Mouse (Mus musculus) midbrain, postnatal 0 days (tissue): ENCODE results near the gene Fmo1. TPM values are rescaled to one million over a fixed set of nuclear protein-coding genes. Genes with fewer than 3 reads are reported as not detected.

Experiments
- ATAC-seq: fragments of 200-750 bp; cut with Nextera tagmentation; 2 replicates; pipeline ENCODE4 v1.8.0; 2017; ENCODE audit warnings: moderate number of reproducible peaks, mild to moderate bottlenecking, moderate TSS enrichment, moderate library complexity; ENCODE audit not compliant: low FRiP score
- DNase-seq: peaks from one replicate; pipeline ENCODE4 v3.0.0-alpha.2; 2015; ENCODE audit warnings: low spot score
- H3K27ac ChIP-seq: fragments of 300-500 bp; sonication (generic); 2 replicates; pipeline ENCODE4 v1.5.1; 2014; ENCODE audit warnings: low read depth, mild to moderate bottlenecking, low read length, mixed read lengths
- H3K27me3 ChIP-seq: fragments of 300-500 bp; sonication (generic); 2 replicates; pipeline ENCODE4 v1.6.1; 2014; ENCODE audit warnings: low read length, control low read depth, mixed read lengths; ENCODE audit not compliant: insufficient read depth
- H3K36me3 ChIP-seq: fragments of 300-500 bp; sonication (generic); 2 replicates; pipeline ENCODE4 v1.6.1; 2014; ENCODE audit warnings: low read length, control low read depth, mixed read lengths; ENCODE audit not compliant: insufficient read depth
- H3K4me1 ChIP-seq: fragments of 300-500 bp; sonication (generic); 2 replicates; pipeline ENCODE4 v1.6.1; 2014; ENCODE audit warnings: mild to moderate bottlenecking, control low read depth, antibody characterized with exemption, low read length, mixed read lengths; ENCODE audit not compliant: insufficient read depth
- H3K4me2 ChIP-seq: fragments of 300-500 bp; sonication (generic); 2 replicates; pipeline ENCODE4 v1.6.1; 2014; ENCODE audit warnings: low read depth, mild to moderate bottlenecking, low read length, mixed read lengths; ENCODE audit not compliant: poor library complexity, severe bottlenecking
- H3K4me3 ChIP-seq: fragments of 300-500 bp; sonication (generic); 2 replicates; pipeline ENCODE4 v1.5.1; 2014; ENCODE audit warnings: low read depth, mild to moderate bottlenecking, low read length, moderate library complexity
- H3K9ac ChIP-seq: fragments of 300-500 bp; sonication (generic); replicated peaks from 2 replicates; pipeline ENCODE4 v1.6.1; 2014; ENCODE audit warnings: mild to moderate bottlenecking, low read length, moderate library complexity, mixed read lengths; ENCODE audit not compliant: poor library complexity, severe bottlenecking
- H3K9me3 ChIP-seq: fragments of 300-500 bp; sonication (generic); 2 replicates; pipeline ENCODE4 v1.6.1; 2016; ENCODE audit warnings: low read length, control low read depth
- CTCF ChIP-seq: IDR thresholded peaks from 2 replicates; pipeline ENCODE4 v1.5.1; 2016; ENCODE audit warnings: antibody characterized with exemption, mild to moderate bottlenecking
- WGBS: fragments of 180-500 bp; shearing (Covaris S2); extraction: QIAGEN DNeasy Blood & Tissue Kit; methylation state at CpG from one replicate; pipeline ENCODE4 v1.1.7; 2014; 5-methylcytosine and 5-hydroxymethylcytosine counted together
- polyA plus RNA-seq: library from polyadenylated mRNA; unstranded; fragments of >200 nt; fragmentation: Nextera tagmentation; extraction: Ambion mirVana; gene quantifications from 2 replicates; pipeline ENCODE4 v1.2.1, GENCODE M21; 2015
- total RNA-seq: library from RNA; depleted of rRNA; stranded (reverse); fragments of >200 nt; gene quantifications from 2 replicates; pipeline ENCODE4 v1.2.3, GENCODE M21; 2014

Fmo1 gene
- total and polyA plus RNA-seq, 2 experiments from 2014 or later: 35.0 to 69.1 TPM

- DNase-seq (no peak), ATAC-seq (no peak)
- Histone ChIP-seq H3K4me1 (peaks cover 10% of the 10 kb centered on the region; the same call in 1 of the 2 replicates), H3K4me3 (no peak overlapping the region), H3K9ac (no peak overlapping the region), H3K4me2 (no peak overlapping the region), H3K9me3 (no peaks in the 10 kb centered on the region), H3K27ac (no peak overlapping the region), H3K27me3 (no peaks in the 10 kb centered on the region), H3K36me3 (no peaks in the 10 kb centered on the region)
- 77% methylated on average over 5 of the region's 5 CpGs for WGBS
- TF ChIP-seq CTCF: no peak
These were observed 32.1 kb downstream of the Fmo1 start for GRCm38 (mm10) chr1:162834342-162834741.

- 0 out of 2 replicates have a peak overlapping the region, but pooled peaks have one; percentile 15 for H3K4me3 ChIP-seq
- no peak for TF ChIP-seq CTCF
- H3K4me2 ChIP-seq: peak overlapping the region; percentile 43
- 13% methylated on average over 5 of the region's 5 CpGs for WGBS
- H3K27me3 ChIP-seq: no peaks in the 10 kb centered on the region
- ATAC-seq (peak; percentile 63), DNase-seq (no peak)
- peak overlapping the region; percentile 67 for H3K27ac ChIP-seq
- H3K9me3 ChIP-seq: no peaks in the 10 kb centered on the region
- H3K4me1 ChIP-seq: peaks cover 10% of the 10 kb centered on the region; the same call in 1 of the 2 replicates
- no peaks in the 10 kb centered on the region for H3K36me3 ChIP-seq
- no peak overlapping the region for H3K9ac ChIP-seq
These were observed 33.8 kb downstream of the Fmo1 start for GRCm38 (mm10) chr1:162832574-162832953.

- ATAC-seq: peak; percentile 93
- no peak overlapping the region for H3K9ac ChIP-seq
- peaks cover 10% of the 10 kb centered on the region; the same call in 1 of the 2 replicates for H3K4me1 ChIP-seq
- peak overlapping the region; percentile 43 for H3K4me2 ChIP-seq
- H3K27ac ChIP-seq: peak overlapping the region; percentile 67
- no peak for TF ChIP-seq CTCF
- no peaks in the 10 kb centered on the region for H3K9me3 ChIP-seq
- H3K27me3 ChIP-seq: no peaks in the 10 kb centered on the region
- 4% methylated on average over 5 of the region's 5 CpGs for WGBS
- DNase-seq: peak; percentile 87
- H3K4me3 ChIP-seq: 0 out of 2 replicates have a peak overlapping the region, but pooled peaks have one; percentile 15
- H3K36me3 ChIP-seq: no peaks in the 10 kb centered on the region
These were observed 34.4 kb downstream of the Fmo1 start for GRCm38 (mm10) chr1:162831838-162832573.

- H3K4me2 ChIP-seq: no peak overlapping the region
- H3K9ac ChIP-seq: no peak overlapping the region
- H3K27me3 ChIP-seq: no peaks in the 10 kb centered on the region
- no peak overlapping the region for H3K4me3 ChIP-seq
- H3K9me3 ChIP-seq: no peaks in the 10 kb centered on the region
- H3K4me1 ChIP-seq: no peaks in the 10 kb centered on the region; the same call in 1 of the 2 replicates
- TF ChIP-seq CTCF: no peak
- H3K27ac ChIP-seq: no peak overlapping the region
- WGBS: 98% methylated on average over 5 of the region's 5 CpGs
- DNase-seq (no peak), ATAC-seq (no peak)
- no peaks in the 10 kb centered on the region for H3K36me3 ChIP-seq
These were observed 47.1 kb downstream of the Fmo1 start for GRCm38 (mm10) chr1:162819280-162819679.

- no peak for TF ChIP-seq CTCF
- Histone ChIP-seq H3K9me3 (no peaks in the 10 kb centered on the region), H3K27me3 (no peaks in the 10 kb centered on the region), H3K4me2 (no peak overlapping the region), H3K9ac (no peak overlapping the region), H3K4me3 (no peak overlapping the region), H3K36me3 (no peaks in the 10 kb centered on the region), H3K27ac (no peak overlapping the region), H3K4me1 (no peaks in the 10 kb centered on the region; the same call in 1 of the 2 replicates)
- ATAC-seq (no peak), DNase-seq (no peak)
- WGBS: 79% methylated on average over 10 of the region's 10 CpGs
These were observed 50.9 kb downstream of the Fmo1 start for GRCm38 (mm10) chr1:162815381-162816127.

- H3K4me2 ChIP-seq: no peak overlapping the region
- no peaks in the 10 kb centered on the region; the same call in 1 of the 2 replicates for H3K4me1 ChIP-seq
- 56% methylated on average over 4 of the region's 4 CpGs for WGBS
- DNase-seq (no peak), ATAC-seq (no peak)
- H3K36me3 ChIP-seq: no peaks in the 10 kb centered on the region
- TF ChIP-seq CTCF: no peak
- H3K9me3 ChIP-seq: no peaks in the 10 kb centered on the region
- H3K27ac ChIP-seq: no peak overlapping the region
- H3K9ac ChIP-seq: no peak overlapping the region
- no peak overlapping the region for H3K4me3 ChIP-seq
- no peaks in the 10 kb centered on the region for H3K27me3 ChIP-seq
These were observed 51.5 kb downstream of the Fmo1 start for GRCm38 (mm10) chr1:162814932-162815331.
